Mouse (Mus musculus) cerebellum, adult 11-12 months (tissue): ENCODE data around the gene Arhgap8.

Experiments used
- DNase-seq: peaks from one replicate; pipeline ENCODE4 v3.0.0; 2022

Gene Arhgap8

GRCm38 (mm10) chr15:84811126-84811525, 91.3 kb downstream of the Arhgap8 start:
- no peak for DNase-seq

GRCm38 (mm10) chr15:84812831-84813357, 93.0 kb downstream of the Arhgap8 start:
- DNase-seq, result no peak

- no peak for DNase-seq
These were observed 95.3 kb downstream of the Arhgap8 start for GRCm38 (mm10) chr15:84815171-84815570.

- no peak for DNase-seq
These were observed 97.7 kb downstream of the Arhgap8 start for GRCm38 (mm10) chr15:84817589-84817988.

- DNase-seq, result no peak
These were observed 98.4 kb downstream of the Arhgap8 start for GRCm38 (mm10) chr15:84818284-84818683.

- no peak for DNase-seq
These were observed 101.0 kb downstream of the Arhgap8 start for GRCm38 (mm10) chr15:84820811-84821210.
